Mouse (Mus musculus): Measurements from ENCODE around the gene Zfp423.

GRCm38 (mm10) chr8:87822690-87823089 lies 136.7 kb downstream of the Zfp423 start:
- TF ChIP-seq CTCF (IDR thresholded peaks at IDR 0.05; ENCODE audit: insufficient read depth, low read depth, low read length): no peak
- no peak for TF ChIP-seq POLR2A (IDR thresholded peaks at IDR 0.05; ENCODE audit: insufficient read depth, low read depth, low read length)
